Mouse (Mus musculus) stomach, embryonic 14.5 days (tissue): ENCODE results near the gene Gm48551. TPM values are rescaled to one million over a fixed set of nuclear protein-coding genes. Genes with fewer than 3 reads are reported as not detected.

Source experiments
- ATAC-seq: fragments of 200-750 bp; cut with Nextera tagmentation; 2 replicates; pipeline ENCODE4 v1.8.0; 2017; ENCODE audit warnings: low read depth, moderate TSS enrichment; ENCODE audit not compliant: insufficient number of reproducible peaks, insufficient read depth, low FRiP score
- H3K27ac ChIP-seq: fragments of 300-500 bp; sonication (generic); 2 replicates; pipeline ENCODE4 v1.5.1; 2014; ENCODE audit warnings: mild to moderate bottlenecking, low read length, moderate library complexity, mixed read lengths
- H3K27me3 ChIP-seq: fragments of 300-500 bp; sonication (generic); 2 replicates; pipeline ENCODE4 v1.6.1; 2014; ENCODE audit warnings: low read length, control low read depth, mixed read lengths; ENCODE audit not compliant: control insufficient read depth, insufficient read depth
- H3K36me3 ChIP-seq: fragments of 300-500 bp; sonication (generic); 2 replicates; pipeline ENCODE4 v1.6.1; 2014; ENCODE audit warnings: mild to moderate bottlenecking, control low read depth, low read length, moderate library complexity, mixed read lengths; ENCODE audit not compliant: control insufficient read depth, insufficient read depth
- H3K4me1 ChIP-seq: fragments of 300-500 bp; sonication (generic); 2 replicates; pipeline ENCODE4 v1.6.1; 2014; ENCODE audit warnings: low read length, control low read depth, mixed read lengths; ENCODE audit not compliant: control insufficient read depth, insufficient read depth
- H3K4me2 ChIP-seq: fragments of 300-500 bp; sonication (generic); replicated peaks from 2 replicates; pipeline ENCODE4 v1.6.1; 2014; ENCODE audit warnings: low read depth, low read length, control low read depth
- H3K4me3 ChIP-seq: fragments of 300-500 bp; sonication (generic); 2 replicates; pipeline ENCODE4 v1.5.1; 2014; ENCODE audit warnings: low read depth, low read length, control low read depth
- H3K9ac ChIP-seq: fragments of 300-500 bp; sonication (generic); replicated peaks from 2 replicates; pipeline ENCODE4 v1.6.1; 2014; ENCODE audit warnings: low read depth, mild to moderate bottlenecking, control low read depth, low read length, moderate library complexity, mixed read lengths
- H3K9me3 ChIP-seq: fragments of 300-500 bp; sonication (generic); 2 replicates; pipeline ENCODE4 v1.6.1; 2016; ENCODE audit warnings: low read depth, low read length, control low read depth; ENCODE audit not compliant: control insufficient read depth
- WGBS: fragments of 180-500 bp; shearing (Covaris S2); extraction: QIAGEN DNeasy Blood & Tissue Kit; methylation state at CpG from one replicate; pipeline ENCODE4 v1.1.7; 2014; 5-methylcytosine and 5-hydroxymethylcytosine counted together
- microRNA-seq: library from miRNA; unstranded; fragments of <30 nt; microRNA quantifications from one replicate; pipeline ENCODE4, GENCODE M21; 2016
- polyA plus RNA-seq: library from polyadenylated mRNA; unstranded; fragments of >200 nt; fragmentation: Nextera tagmentation; extraction: Ambion mirVana; gene quantifications from 2 replicates; pipeline ENCODE4 v1.2.1, GENCODE M21; 2014

Gm48551 gene
- polyA plus RNA-seq, 1 experiment from 2014 or later, result 4.1 TPM

GRCm38 (mm10) chr10:81433541-81434289 lies 49.4 kb downstream of the Gm48551 start:
- no peak overlapping the region for H3K4me2 ChIP-seq
- 76% methylated on average over 26 of the region's 26 CpGs for WGBS
- ATAC-seq, result no peak

GRCm38 (mm10) chr10:81434361-81435263 lies 50.3 kb downstream of the Gm48551 start:
- Histone ChIP-seq H3K4me2 (no peak overlapping the region), H3K9ac (no peak overlapping the region), H3K4me1 (peaks cover 16% of the 10 kb centered on the region), H3K27ac (no peak overlapping the region), H3K36me3 (no peaks in the 10 kb centered on the region), H3K27me3 (no peaks in the 10 kb centered on the region), H3K4me3 (no peak overlapping the region), H3K9me3 (no peaks in the 10 kb centered on the region)
- WGBS, result 48% methylated on average over 15 of the region's 15 CpGs
- ATAC-seq, result no peak

More at GRCm38 (mm10) chr10:81433541-81434289, 49.4 kb downstream of the Gm48551 start:
- H3K4me1 ChIP-seq, result peaks cover 16% of the 10 kb centered on the region
- H3K27me3 ChIP-seq, result no peaks in the 10 kb centered on the region
- no peak overlapping the region for H3K9ac ChIP-seq
- H3K4me3 ChIP-seq, result no peak overlapping the region
- no peak overlapping the region for H3K27ac ChIP-seq
- no peaks in the 10 kb centered on the region for H3K36me3 ChIP-seq
- H3K9me3 ChIP-seq, result no peaks in the 10 kb centered on the region

- no peaks in the 10 kb centered on the region for H3K27me3 ChIP-seq
- H3K9me3 ChIP-seq, result no peaks in the 10 kb centered on the region
- no peak overlapping the region for H3K27ac ChIP-seq
- no peak for ATAC-seq
- H3K4me2 ChIP-seq, result no peak overlapping the region
- no peaks in the 10 kb centered on the region for H3K36me3 ChIP-seq
- H3K4me3 ChIP-seq, result no peak overlapping the region
- H3K9ac ChIP-seq, result no peak overlapping the region
- peaks cover 16% of the 10 kb centered on the region for H3K4me1 ChIP-seq
- WGBS, result 70% methylated on average over 3 of the region's 3 CpGs
Measured at GRCm38 (mm10) chr10:81435436-81435835, 51.2 kb downstream of the Gm48551 start.

- Histone ChIP-seq H3K4me3 (no peak overlapping the region), H3K4me2 (no peak overlapping the region), H3K9me3 (no peaks in the 10 kb centered on the region), H3K27ac (no peak overlapping the region), H3K27me3 (no peaks in the 10 kb centered on the region), H3K4me1 (no peaks in the 10 kb centered on the region), H3K36me3 (no peaks in the 10 kb centered on the region), H3K9ac (no peak overlapping the region)
- no peak for ATAC-seq
Measured at GRCm38 (mm10) chr10:81441019-81441418, 56.8 kb downstream of the Gm48551 start.

Small RNA genes within 50 kb of the gene (microRNA-seq; reads per million reads assigned to microRNA genes)
- gene Mir1191b (1.3 reads per million), gene Mir6913 (not detected)

Other genes starting within 250 kb of the Gm48551 start
- 25.5 and 27.4 TPM in 2 replicates for gene Zbtb7a, start 249.2 kb upstream of the Gm48551 start, polyA plus RNA-seq
- 32.7 and 40.9 TPM in 2 replicates for gene Pias4, start 216.5 kb upstream of the Gm48551 start, polyA plus RNA-seq
- 416 and 434 TPM in 2 replicates for gene Eef2, start 207.8 kb upstream of the Gm48551 start, polyA plus RNA-seq
- 48.9 and 58.7 TPM in 2 replicates for gene Dapk3, start 201.5 kb upstream of the Gm48551 start, polyA plus RNA-seq
- gene 4930442H23Rik, start 200.6 kb upstream of the Gm48551 start, polyA plus RNA-seq, result not detected in 2 replicates
- 0.14 and 0.35 TPM in 2 replicates for gene Nmrk2, start 182.4 kb upstream of the Gm48551 start, polyA plus RNA-seq
- gene Atcay, start 153.6 kb upstream of the Gm48551 start, polyA plus RNA-seq, result 1.9 and 2.2 TPM in 2 replicates
- gene Zfr2, start 151.3 kb upstream of the Gm48551 start, polyA plus RNA-seq, result 9.2 and 10.8 TPM in 2 replicates
- 3.4 and 3.9 TPM in 2 replicates for gene Matk, start 131.5 kb upstream of the Gm48551 start, polyA plus RNA-seq
- gene Mrpl54, start 117.5 kb upstream of the Gm48551 start, polyA plus RNA-seq, result 223 and 246 TPM in 2 replicates
- gene Apba3, start 117.5 kb upstream of the Gm48551 start, polyA plus RNA-seq, result 47.0 and 51.1 TPM in 2 replicates
- gene Tjp3, start 92.9 kb upstream of the Gm48551 start, polyA plus RNA-seq, result 21.6 and 25.2 TPM in 2 replicates
- gene Pip5k1c, start 91.5 kb upstream of the Gm48551 start, polyA plus RNA-seq, result 50.1 and 51.4 TPM in 2 replicates
- 21.3 and 21.7 TPM in 2 replicates for gene Cactin, start 63.4 kb upstream of the Gm48551 start, polyA plus RNA-seq
- gene Tbxa2r, start 55.7 kb upstream of the Gm48551 start, polyA plus RNA-seq, result 23.1 and 23.4 TPM in 2 replicates
- gene Gipc3, start 41.2 kb upstream of the Gm48551 start, polyA plus RNA-seq, result 0.07 TPM in 1 of 2 replicates, not detected in the other
- gene Hmg20b, start 34.0 kb upstream of the Gm48551 start, polyA plus RNA-seq, result 98.6 TPM in 2 replicates
- gene Mfsd12, start 27.0 kb upstream of the Gm48551 start, polyA plus RNA-seq, result 4.7 and 4.8 TPM in 2 replicates
- 0.43 and 0.59 TPM in 2 replicates for gene 4930404N11Rik, start 18.6 kb upstream of the Gm48551 start, polyA plus RNA-seq
- 81.3 and 88.7 TPM in 2 replicates for gene Fzr1, start 6.0 kb upstream of the Gm48551 start, polyA plus RNA-seq
- 44.8 and 48.5 TPM in 2 replicates for gene Dohh, start within 50 bp of the Gm48551 start, polyA plus RNA-seq
- 1.0 and 1.1 TPM in 2 replicates for gene Gm48552, start 4.5 kb downstream of the Gm48551 start, polyA plus RNA-seq
- gene Smim24, start 8.6 kb downstream of the Gm48551 start, polyA plus RNA-seq, result 17.7 and 21.5 TPM in 2 replicates
- 76.0 and 80.1 TPM in 2 replicates for gene Nfic, start 71.2 kb downstream of the Gm48551 start, polyA plus RNA-seq
- 1.7 and 2.2 TPM in 2 replicates for gene Celf5, start 98.2 kb downstream of the Gm48551 start, polyA plus RNA-seq
- 79.1 and 79.3 TPM in 2 replicates for gene Ncln, start 111.9 kb downstream of the Gm48551 start, polyA plus RNA-seq
- gene S1pr4, start 115.7 kb downstream of the Gm48551 start, polyA plus RNA-seq, result 0.41 and 0.72 TPM in 2 replicates
- 3.6 and 7.4 TPM in 2 replicates for gene Gna15, start 139.8 kb downstream of the Gm48551 start, polyA plus RNA-seq
- 86.2 and 89.3 TPM in 2 replicates for gene Gna11, start 160.7 kb downstream of the Gm48551 start, polyA plus RNA-seq
- 363 and 388 TPM in 2 replicates for gene Aes, start 175.0 kb downstream of the Gm48551 start, polyA plus RNA-seq
- 17.7 and 19.1 TPM in 2 replicates for gene Tle2, start 190.1 kb downstream of the Gm48551 start, polyA plus RNA-seq
- 14.3 and 18.2 TPM in 2 replicates for gene Tle6, start 216.6 kb downstream of the Gm48551 start, polyA plus RNA-seq
- 0.57 and 0.69 TPM in 2 replicates for gene BC025920, start 221.8 kb downstream of the Gm48551 start, polyA plus RNA-seq
- gene Sirt6, start 243.3 kb downstream of the Gm48551 start, polyA plus RNA-seq, result 33.4 and 43.4 TPM in 2 replicates
- 7.8 and 9.1 TPM in 2 replicates for gene Ankrd24, start 244.1 kb downstream of the Gm48551 start, polyA plus RNA-seq